Mouse (Mus musculus) urinary bladder, adult 18-20 months (tissue): ENCODE measurements around the gene Olfr239.
"Not testable (repeated sequence)": the region's sequence is repeated elsewhere in the genome, so short reads cannot be mapped to it uniquely, and the experiment has no call there.

Experiments used
- DNase-seq, 2 experiments: peaks; one replicate each; pipeline ENCODE4 v3.0.0; 2022; ENCODE audit warnings: low spot score in 2 of 2, mixed read lengths in 2 of 2

Gene Olfr239

GRCm38 (mm10) chr17:33191002-33191401 lies at the start of gene Olfr239:
TSS of gene Olfr239 (plus strand) at chr17:33191302.
- not testable (repeated sequence) for DNase-seq

- DNase-seq: not testable (repeated sequence)
Measured at GRCm38 (mm10) chr17:33168147-33168546, 23.0 kb upstream of the Olfr239 start, which contains the start of gene Olfr55. TSS of gene Olfr55 (plus strand) at chr17:33168447.

- no peak for DNase-seq
Measured at GRCm38 (mm10) chr17:33221590-33221989, 30.5 kb downstream of the Olfr239 start, which contains the start of gene Olfr1564. TSS of gene Olfr1564 (minus strand) at chr17:33221690.

GRCm38 (mm10) chr17:33236646-33237045 lies 45.5 kb downstream of the Olfr239 start:
- not testable (repeated sequence) for DNase-seq
